Mouse (Mus musculus): ENCODE data around the gene Tmc6. TPM values are rescaled to one million over a fixed set of nuclear protein-coding genes. Genes with fewer than 3 reads are reported as not detected.
"Not testable (repeated sequence)": the region's sequence is repeated elsewhere in the genome, so short reads cannot be mapped to it uniquely, and the experiment has no call there.

Gene Tmc6
- total and polyA plus RNA-seq, 2 experiments: 5.3 to 11.8 TPM

DNA sequence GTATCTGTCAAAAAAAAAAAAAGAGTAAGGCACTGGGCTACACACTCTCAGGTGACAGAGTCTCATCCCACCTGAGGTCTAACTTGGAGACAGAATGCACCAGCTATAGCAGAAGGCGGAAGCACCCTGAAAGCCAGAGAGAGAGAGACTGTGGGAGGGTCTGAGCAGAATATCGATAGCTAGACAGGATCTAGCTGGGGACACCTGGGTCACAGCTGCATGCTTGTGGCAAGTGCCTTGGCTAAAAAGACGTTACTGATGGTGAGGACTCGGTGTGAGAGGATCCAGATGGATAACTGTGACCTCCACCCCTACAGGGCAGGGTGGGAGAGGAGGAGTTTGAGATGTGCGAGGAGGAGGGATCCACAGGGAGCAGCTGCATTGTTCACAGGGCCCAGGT lies 15.0 kb upstream of the Tmc6 start:
- WGBS: 73% methylated on average over 5 of the region's 5 CpGs
- no peak overlapping the region for H3K9ac ChIP-seq (ENCODE audit: low read depth, low read length)
- H3K4me3 ChIP-seq (ENCODE audit: insufficient read depth, low read depth, low read length): no peak overlapping the region
- no peaks in the 10 kb centered on the region; the same call in 1 of the 2 replicates for H3K4me1 ChIP-seq (ENCODE audit: control insufficient read depth, insufficient read depth, low read length)
- H3K79me2 ChIP-seq (ENCODE audit: control insufficient read depth, insufficient read depth, low read length): no peaks in the 10 kb centered on the region
- TF ChIP-seq POLR2A (IDR thresholded peaks at IDR 0.05; ENCODE audit: extremely low read depth, insufficient read depth, low read length) (no peak), CTCF (IDR thresholded peaks at IDR 0.05; ENCODE audit: low read depth, low read length) (no peak)
- no peak overlapping the region for H3K27ac ChIP-seq (replicated peaks; ENCODE audit: insufficient read depth, low read depth, low read length)
- H3K27me3 ChIP-seq (ENCODE audit: control insufficient read depth, insufficient read depth, low read length): no peaks in the 10 kb centered on the region
- no peaks in the 10 kb centered on the region for H3K36me3 ChIP-seq (ENCODE audit: control insufficient read depth, insufficient read depth, low read length)
- DNase-seq (ENCODE audit: extremely low read depth, low read depth, low spot score): no peak

DNA sequence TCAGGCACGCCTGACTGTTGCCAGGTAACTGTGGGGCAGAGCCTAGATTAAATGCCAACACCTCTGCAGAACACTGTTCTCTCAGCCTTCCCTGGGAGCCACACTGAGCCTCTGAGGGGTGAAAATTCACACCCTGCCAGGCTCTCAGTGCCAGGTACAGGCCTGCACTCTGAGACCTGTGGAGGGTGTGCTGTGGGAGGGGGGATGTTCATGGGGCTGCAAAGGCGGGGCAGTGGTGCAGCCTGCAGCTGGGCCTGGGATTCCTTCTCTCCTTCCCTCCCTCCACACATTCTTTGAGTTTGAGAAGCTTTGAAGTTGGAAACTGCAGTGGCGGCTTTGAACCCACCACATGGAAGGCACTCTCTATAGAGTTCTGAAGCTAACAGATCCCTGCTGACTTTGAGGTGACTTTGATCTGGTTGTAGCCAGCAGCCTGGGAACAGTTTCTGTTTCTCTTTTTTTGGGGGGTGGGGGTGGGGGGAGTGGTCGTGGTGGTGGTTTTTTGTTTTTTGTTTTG lies 12.1 kb upstream of the Tmc6 start:
- Histone ChIP-seq H3K9ac (ENCODE audit: low read depth, low read length) (no peak overlapping the region), H3K36me3 (ENCODE audit: control insufficient read depth, insufficient read depth, low read length) (no peaks in the 10 kb centered on the region), H3K27ac (replicated peaks; ENCODE audit: insufficient read depth, low read depth, low read length) (no peak overlapping the region), H3K27me3 (ENCODE audit: control insufficient read depth, insufficient read depth, low read length) (no peaks in the 10 kb centered on the region), H3K4me3 (ENCODE audit: insufficient read depth, low read depth, low read length) (no peak overlapping the region), H3K4me1 (ENCODE audit: control insufficient read depth, insufficient read depth, low read length) (peaks cover 4% of the 10 kb centered on the region), H3K79me2 (ENCODE audit: control insufficient read depth, insufficient read depth, low read length) (no peaks in the 10 kb centered on the region)
- DNase-seq (ENCODE audit: extremely low read depth, low read depth, low spot score): no peak
- TF ChIP-seq POLR2A (IDR thresholded peaks at IDR 0.05; ENCODE audit: extremely low read depth, insufficient read depth, low read length) (no peak), CTCF (IDR thresholded peaks at IDR 0.05; ENCODE audit: low read depth, low read length) (no peak)
- 91% methylated on average over 4 of the region's 4 CpGs for WGBS

DNA sequence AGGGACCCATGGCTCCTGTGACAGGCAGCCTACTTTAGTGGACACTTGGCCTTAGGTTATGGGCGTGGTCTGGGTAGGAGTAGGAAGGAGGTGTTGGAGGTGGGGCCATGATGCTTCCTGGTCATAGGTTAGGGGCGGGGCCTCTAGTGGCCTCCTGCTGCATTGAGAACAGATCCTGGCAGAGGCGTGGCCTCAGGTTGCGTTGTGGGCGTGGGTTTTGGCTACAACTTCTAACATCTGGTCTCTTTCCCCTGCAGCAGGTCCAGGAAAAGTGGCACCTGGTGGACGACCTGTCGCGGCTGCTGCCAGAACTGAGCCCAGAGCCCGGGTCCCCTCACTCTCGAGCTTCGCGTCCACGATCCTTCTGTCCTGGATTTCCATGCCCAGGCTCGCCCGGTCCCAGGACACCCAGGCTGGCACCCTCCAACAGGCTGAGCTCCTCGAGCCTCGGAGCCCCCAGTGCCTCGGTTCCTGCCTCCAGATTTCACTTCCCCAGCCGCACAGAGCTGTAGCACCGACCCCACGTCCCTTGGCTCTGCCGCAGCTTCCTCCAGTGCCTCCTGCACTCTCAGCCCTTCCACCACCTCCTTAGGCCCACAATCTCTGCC lies 10.4 kb upstream of the Tmc6 start:
- peaks cover 4% of the 10 kb centered on the region for H3K4me1 ChIP-seq (ENCODE audit: control insufficient read depth, insufficient read depth, low read length)
- DNase-seq (ENCODE audit: extremely low read depth, low read depth, low spot score): peak; percentile 90
- H3K9ac ChIP-seq (ENCODE audit: low read depth, low read length): 0 out of 2 replicates have a peak overlapping the region, but pooled peaks have one; percentile 14
- TF ChIP-seq CTCF (IDR thresholded peaks at IDR 0.05; ENCODE audit: low read depth, low read length): peak; percentile 29; the same call in 1 of the 2 replicates
- TF ChIP-seq POLR2A (IDR thresholded peaks at IDR 0.05; ENCODE audit: extremely low read depth, insufficient read depth, low read length): no peak
- H3K36me3 ChIP-seq (ENCODE audit: control insufficient read depth, insufficient read depth, low read length): no peaks in the 10 kb centered on the region
- no peaks in the 10 kb centered on the region for H3K27me3 ChIP-seq (ENCODE audit: control insufficient read depth, insufficient read depth, low read length)
- H3K27ac ChIP-seq (replicated peaks; ENCODE audit: insufficient read depth, low read depth, low read length): no peak overlapping the region
- WGBS: 16% methylated on average over 22 of the region's 22 CpGs
- peak overlapping the region; percentile 28; the same call in 1 of the 2 replicates for H3K4me3 ChIP-seq (ENCODE audit: insufficient read depth, low read depth, low read length)
- no peaks in the 10 kb centered on the region for H3K79me2 ChIP-seq (ENCODE audit: control insufficient read depth, insufficient read depth, low read length)

DNA sequence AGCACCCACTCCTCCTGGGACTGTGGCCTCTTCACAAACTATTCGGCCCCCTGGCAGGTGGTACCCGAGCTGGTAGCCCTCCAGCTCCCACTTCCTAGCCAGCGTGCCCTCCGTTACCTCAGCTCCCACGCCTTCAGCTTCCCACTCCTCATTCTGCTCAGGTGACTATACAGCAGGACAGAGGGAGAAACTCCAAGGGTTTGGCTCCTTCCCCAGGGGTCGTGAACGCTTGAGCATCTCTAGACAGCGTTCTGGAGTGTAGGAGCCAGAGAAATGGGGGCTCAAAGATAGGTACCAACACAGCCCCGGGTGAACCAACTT lies 9.4 kb upstream of the Tmc6 start:
- TF ChIP-seq POLR2A (IDR thresholded peaks at IDR 0.05; ENCODE audit: extremely low read depth, insufficient read depth, low read length): no peak
- TF ChIP-seq CTCF (IDR thresholded peaks at IDR 0.05; ENCODE audit: low read depth, low read length): no peak
- WGBS: 93% methylated on average over 9 of the region's 9 CpGs
- Histone ChIP-seq H3K79me2 (ENCODE audit: control insufficient read depth, insufficient read depth, low read length) (no peaks in the 10 kb centered on the region), H3K27ac (replicated peaks; ENCODE audit: insufficient read depth, low read depth, low read length) (no peak overlapping the region), H3K4me3 (ENCODE audit: insufficient read depth, low read depth, low read length) (no peak overlapping the region), H3K4me1 (ENCODE audit: control insufficient read depth, insufficient read depth, low read length) (peaks cover 4% of the 10 kb centered on the region), H3K36me3 (ENCODE audit: control insufficient read depth, insufficient read depth, low read length) (no peaks in the 10 kb centered on the region), H3K27me3 (ENCODE audit: control insufficient read depth, insufficient read depth, low read length) (no peaks in the 10 kb centered on the region), H3K9ac (ENCODE audit: low read depth, low read length) (no peak overlapping the region)
- no peak for DNase-seq (ENCODE audit: extremely low read depth, low read depth, low spot score)

DNA sequence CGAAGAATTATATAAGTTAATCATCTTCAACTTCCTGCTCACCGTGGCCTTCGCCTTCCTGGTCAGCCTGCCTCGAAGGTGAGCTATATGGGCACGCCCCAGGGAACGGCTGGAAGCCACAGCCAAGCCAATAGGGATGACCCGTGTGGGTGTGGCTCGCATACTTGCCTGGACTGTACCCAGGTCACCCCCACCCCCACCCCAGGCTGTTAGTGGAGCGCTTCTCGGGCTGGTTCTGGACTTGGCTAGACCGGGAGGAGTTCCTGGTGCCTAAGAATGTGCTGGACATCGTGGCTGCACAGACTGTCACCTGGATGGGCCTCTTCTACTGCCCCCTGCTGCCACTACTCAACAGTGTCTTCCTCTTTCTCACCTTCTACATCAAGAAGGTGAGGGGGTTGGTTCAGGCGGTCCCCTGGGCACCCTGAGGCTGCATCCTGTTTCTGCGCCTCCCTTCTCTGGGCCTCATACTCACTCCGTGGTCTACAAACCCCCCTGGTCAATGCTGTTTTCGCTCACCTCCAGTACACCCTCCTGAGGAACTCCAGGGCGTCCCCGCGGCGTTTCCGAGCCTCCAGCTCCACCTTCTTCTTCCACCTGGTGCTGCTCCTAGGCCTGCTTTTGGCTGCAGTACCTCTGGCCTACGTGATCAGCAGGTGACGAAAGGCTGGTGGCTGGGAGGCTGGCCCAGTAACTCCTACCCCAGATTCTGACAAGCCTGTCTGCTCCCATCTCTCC lies 8.9 kb upstream of the Tmc6 start:
- peak; percentile 68 for DNase-seq (ENCODE audit: extremely low read depth, low read depth, low spot score)
- 38% methylated on average over 23 of the region's 23 CpGs for WGBS
- Histone ChIP-seq H3K4me3 (ENCODE audit: insufficient read depth, low read depth, low read length) (no peak overlapping the region), H3K4me1 (ENCODE audit: control insufficient read depth, insufficient read depth, low read length) (peaks cover 4% of the 10 kb centered on the region), H3K27ac (replicated peaks; ENCODE audit: insufficient read depth, low read depth, low read length) (no peak overlapping the region), H3K27me3 (ENCODE audit: control insufficient read depth, insufficient read depth, low read length) (no peaks in the 10 kb centered on the region), H3K36me3 (ENCODE audit: control insufficient read depth, insufficient read depth, low read length) (no peaks in the 10 kb centered on the region), H3K79me2 (ENCODE audit: control insufficient read depth, insufficient read depth, low read length) (no peaks in the 10 kb centered on the region), H3K9ac (ENCODE audit: low read depth, low read length) (no peak overlapping the region)
- TF ChIP-seq CTCF (IDR thresholded peaks at IDR 0.05; ENCODE audit: low read depth, low read length) (peak; percentile 55), POLR2A (IDR thresholded peaks at IDR 0.05; ENCODE audit: extremely low read depth, insufficient read depth, low read length) (no peak)

DNA sequence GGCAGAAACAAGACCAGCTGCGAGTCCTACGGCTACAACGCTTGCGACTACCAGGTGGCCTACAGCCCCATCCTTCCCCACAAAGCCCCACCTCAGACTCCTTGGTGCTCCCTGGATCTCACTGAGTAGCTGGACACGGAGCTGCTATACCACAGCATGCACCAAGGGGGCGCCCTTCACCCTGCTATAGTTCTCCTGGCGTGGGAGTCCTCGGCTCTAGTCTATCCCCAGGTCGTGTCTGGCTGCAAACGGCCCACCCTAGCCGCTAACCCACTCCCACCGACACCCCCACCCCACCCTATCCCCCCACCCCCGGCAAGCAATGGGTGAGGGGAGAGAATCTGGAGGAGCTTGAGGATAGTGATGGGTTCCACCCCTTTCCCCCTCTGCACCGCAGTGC lies 8.3 kb upstream of the Tmc6 start:
- Histone ChIP-seq H3K4me1 (ENCODE audit: control insufficient read depth, insufficient read depth, low read length) (peaks cover 4% of the 10 kb centered on the region), H3K36me3 (ENCODE audit: control insufficient read depth, insufficient read depth, low read length) (no peaks in the 10 kb centered on the region), H3K9ac (ENCODE audit: low read depth, low read length) (no peak overlapping the region), H3K79me2 (ENCODE audit: control insufficient read depth, insufficient read depth, low read length) (no peaks in the 10 kb centered on the region), H3K27ac (replicated peaks; ENCODE audit: insufficient read depth, low read depth, low read length) (no peak overlapping the region), H3K4me3 (ENCODE audit: insufficient read depth, low read depth, low read length) (no peak overlapping the region), H3K27me3 (ENCODE audit: control insufficient read depth, insufficient read depth, low read length) (no peaks in the 10 kb centered on the region)
- 8% methylated on average over 14 of the region's 14 CpGs for WGBS
- TF ChIP-seq POLR2A (IDR thresholded peaks at IDR 0.05; ENCODE audit: extremely low read depth, insufficient read depth, low read length): no peak
- peak; percentile 94 for TF ChIP-seq CTCF (IDR thresholded peaks at IDR 0.05; ENCODE audit: low read depth, low read length)
- peak; percentile 41 for DNase-seq (ENCODE audit: extremely low read depth, low read depth, low spot score)

DNA sequence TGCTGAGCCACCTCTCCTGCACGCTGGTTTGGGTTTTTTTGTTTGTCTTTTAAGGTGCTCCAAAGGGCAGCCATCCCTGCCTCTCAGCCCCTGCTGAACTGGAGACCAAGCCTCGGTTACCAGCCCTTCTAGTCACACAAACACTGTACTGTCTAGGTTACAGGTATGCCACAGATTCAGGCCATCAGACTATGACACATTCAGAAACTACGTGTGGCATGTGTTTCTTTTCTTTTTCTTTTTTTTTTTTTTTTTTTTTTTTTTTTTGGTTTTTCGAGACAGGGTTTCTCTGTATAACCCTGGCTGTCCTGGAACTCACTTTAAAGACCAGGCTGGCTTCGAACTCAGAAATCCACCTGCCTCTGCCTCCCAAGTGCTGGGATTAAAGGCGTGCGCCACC lies 6.5 kb upstream of the Tmc6 start:
- 84% methylated on average over 7 of the region's 7 CpGs for WGBS
- not testable (repeated sequence) for DNase-seq (ENCODE audit: extremely low read depth, low read depth, low spot score); H3K79me2 ChIP-seq (ENCODE audit: control insufficient read depth, insufficient read depth, low read length); H3K9ac ChIP-seq (ENCODE audit: low read depth, low read length); H3K4me1 ChIP-seq (ENCODE audit: control insufficient read depth, insufficient read depth, low read length); H3K4me3 ChIP-seq (ENCODE audit: insufficient read depth, low read depth, low read length); H3K36me3 ChIP-seq (ENCODE audit: control insufficient read depth, insufficient read depth, low read length); H3K27ac ChIP-seq (replicated peaks; ENCODE audit: insufficient read depth, low read depth, low read length); H3K27me3 ChIP-seq (ENCODE audit: control insufficient read depth, insufficient read depth, low read length)
